Mouse (Mus musculus) heart, embryonic 11.5 days (tissue): ENCODE measurements around the gene Cntn5. TPM values are rescaled to one million over a fixed set of nuclear protein-coding genes. Genes with fewer than 3 reads are reported as not detected.

Experiments
- ATAC-seq: fragments of 200-750 bp; cut with Nextera tagmentation; replicated peaks from 2 replicates; pipeline ENCODE4 v1.8.0; 2017; ENCODE audit warnings: moderate library complexity; ENCODE audit not compliant: insufficient number of reproducible peaks, low FRiP score, low TSS enrichment
- H3K27ac ChIP-seq: fragments of 300-500 bp; sonication (generic); 2 replicates; pipeline ENCODE4 v1.5.1; 2014; ENCODE audit warnings: mild to moderate bottlenecking, low read depth, low read length
- H3K27me3 ChIP-seq: fragments of 300-500 bp; sonication (generic); 2 replicates; pipeline ENCODE4 v1.6.1; 2014; ENCODE audit warnings: mild to moderate bottlenecking, low read length, mixed read lengths; ENCODE audit not compliant: control insufficient read depth, insufficient read depth
- H3K36me3 ChIP-seq: fragments of 300-500 bp; sonication (generic); 2 replicates; pipeline ENCODE4 v1.6.1; 2014; ENCODE audit warnings: mild to moderate bottlenecking, low read length, moderate library complexity, mixed read lengths; ENCODE audit not compliant: control insufficient read depth, insufficient read depth
- H3K4me1 ChIP-seq: fragments of 300-500 bp; sonication (generic); 2 replicates; pipeline ENCODE4 v1.6.1; 2014; ENCODE audit warnings: low read length; ENCODE audit not compliant: control insufficient read depth, insufficient read depth
- H3K4me2 ChIP-seq: fragments of 300-500 bp; sonication (generic); 2 replicates; pipeline ENCODE4 v1.6.1; 2014; ENCODE audit warnings: mild to moderate bottlenecking, moderate library complexity
- H3K4me3 ChIP-seq: fragments of 300-500 bp; sonication (generic); 2 replicates; pipeline ENCODE4 v1.5.1; 2014; ENCODE audit warnings: low read depth, low read length
- H3K9ac ChIP-seq: fragments of 300-500 bp; sonication (generic); 2 replicates; pipeline ENCODE4 v1.6.1; 2014; ENCODE audit warnings: mild to moderate bottlenecking, low read depth, low read length, moderate library complexity
- H3K9me3 ChIP-seq: fragments of 300-500 bp; sonication (generic); replicated peaks from 2 replicates; pipeline ENCODE4 v1.6.1; 2016; ENCODE audit warnings: low read length; ENCODE audit not compliant: control insufficient read depth
- WGBS: fragments of 180-500 bp; shearing (Covaris S2); extraction: QIAGEN DNeasy Blood & Tissue Kit; methylation state at CpG from one replicate; pipeline ENCODE4 v1.1.7; 2014; ENCODE audit not compliant: insufficient replicate concordance; 5-methylcytosine and 5-hydroxymethylcytosine counted together
- polyA plus RNA-seq: library from polyadenylated mRNA; unstranded; fragments of >200 nt; fragmentation: Nextera tagmentation; extraction: Ambion mirVana; gene quantifications from 2 replicates; pipeline ENCODE4 v1.2.1, GENCODE M21; 2014

Cntn5 gene
- polyA plus RNA-seq, 1 experiment from 2014 or later: 0.20 TPM

DNA sequence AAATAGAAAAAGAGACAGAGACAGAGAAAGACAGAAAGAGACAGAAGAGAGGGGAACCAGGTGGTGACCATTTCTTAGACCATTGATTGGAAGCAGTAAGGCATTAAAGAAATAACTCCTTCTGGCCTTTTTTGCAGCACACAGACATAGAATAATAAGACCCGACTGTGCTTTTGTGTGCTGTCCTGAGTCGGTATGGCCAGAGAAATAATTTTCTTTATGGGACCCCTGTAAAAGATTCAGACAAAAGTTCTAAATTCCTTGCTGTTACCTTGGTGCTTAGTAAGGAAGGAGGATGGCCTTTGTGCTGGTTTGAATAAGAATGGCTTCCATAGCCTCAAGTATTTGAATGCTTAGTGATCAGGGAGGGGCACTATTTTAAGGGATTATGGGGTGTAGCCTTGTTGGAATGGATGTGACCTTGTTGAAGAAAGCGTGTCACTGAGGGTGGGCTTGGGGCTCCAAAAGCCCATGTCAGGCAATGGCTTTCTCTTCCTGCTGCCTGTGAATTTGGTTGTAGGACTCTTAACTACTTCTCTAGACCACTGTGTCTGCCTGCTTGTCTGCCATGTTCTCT, 455.5 kb downstream of the Cntn5 start:
- Histone ChIP-seq H3K4me3 (no peak overlapping the region), H3K9me3 (no peaks in the 10 kb centered on the region), H3K4me2 (no peak overlapping the region), H3K27me3 (no peaks in the 10 kb centered on the region), H3K27ac (no peak overlapping the region), H3K9ac (no peak overlapping the region), H3K4me1 (no peaks in the 10 kb centered on the region), H3K36me3 (no peaks in the 10 kb centered on the region)
- WGBS: 81% methylated on average over 3 of the region's 3 CpGs
- no peak for ATAC-seq

- Histone ChIP-seq H3K27me3 (no peaks in the 10 kb centered on the region), H3K36me3 (no peaks in the 10 kb centered on the region), H3K4me2 (no peak overlapping the region), H3K4me1 (no peaks in the 10 kb centered on the region), H3K9ac (no peak overlapping the region), H3K9me3 (no peaks in the 10 kb centered on the region), H3K4me3 (no peak overlapping the region), H3K27ac (no peak overlapping the region)
- ATAC-seq: no peak
Measured at GRCm38 (mm10) chr9:10447220-10447837, 457.2 kb downstream of the Cntn5 start.

GRCm38 (mm10) chr9:10412075-10412474, 492.5 kb downstream of the Cntn5 start:
- Histone ChIP-seq H3K4me2 (no peak overlapping the region), H3K9ac (no peak overlapping the region), H3K27me3 (no peaks in the 10 kb centered on the region), H3K9me3 (no peaks in the 10 kb centered on the region), H3K27ac (no peak overlapping the region), H3K36me3 (no peaks in the 10 kb centered on the region), H3K4me3 (no peak overlapping the region), H3K4me1 (no peaks in the 10 kb centered on the region)
- ATAC-seq: no peak

DNA sequence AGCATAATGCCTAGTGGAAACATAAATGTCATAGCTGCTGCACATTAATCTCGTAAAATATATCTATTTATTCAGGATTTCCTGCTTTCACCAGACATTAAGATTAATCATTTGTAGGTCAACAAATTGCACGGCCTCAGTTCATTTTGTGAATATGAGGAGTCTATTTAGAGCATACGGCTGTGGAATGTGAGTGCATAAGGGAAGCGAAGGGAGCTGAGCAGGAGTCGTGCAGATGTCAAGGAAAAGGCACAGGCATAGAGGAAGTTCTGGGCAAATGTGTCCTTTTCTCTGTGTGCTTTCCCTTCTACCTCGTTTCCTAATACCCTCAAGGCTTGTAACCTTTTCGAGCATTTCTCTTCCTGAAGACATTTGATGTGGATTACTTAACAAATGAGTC, 504.5 kb downstream of the Cntn5 start:
- no peak for ATAC-seq
- Histone ChIP-seq H3K9ac (no peak overlapping the region), H3K9me3 (no peaks in the 10 kb centered on the region), H3K4me3 (no peak overlapping the region), H3K4me2 (no peak overlapping the region), H3K4me1 (no peaks in the 10 kb centered on the region), H3K27me3 (no peaks in the 10 kb centered on the region), H3K27ac (no peak overlapping the region), H3K36me3 (no peaks in the 10 kb centered on the region)
- WGBS: 53% methylated on average over 7 of the region's 7 CpGs

GRCm38 (mm10) chr9:10389863-10390262, 514.7 kb downstream of the Cntn5 start:
- H3K4me2 ChIP-seq: no peak overlapping the region

DNA sequence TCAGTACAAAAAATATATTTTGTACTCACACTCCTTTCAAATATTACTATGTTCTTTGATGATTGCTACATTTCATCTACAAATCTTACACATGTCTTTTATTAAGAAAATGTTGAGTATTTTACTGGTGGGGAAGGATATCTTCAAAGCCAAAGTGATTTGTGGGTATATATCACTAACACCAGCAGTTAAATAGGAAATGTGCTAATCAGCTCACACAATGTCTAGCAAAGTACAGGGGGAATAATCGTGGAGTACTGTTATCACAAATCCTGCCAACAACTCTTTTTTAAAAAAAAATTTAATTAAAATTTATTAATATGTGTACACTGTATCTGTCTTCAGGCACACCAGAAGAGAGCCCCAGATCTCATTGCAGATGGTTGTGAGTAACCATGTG, 520.1 kb downstream of the Cntn5 start:
- Histone ChIP-seq H3K36me3 (no peaks in the 10 kb centered on the region), H3K27me3 (no peaks in the 10 kb centered on the region), H3K4me1 (no peaks in the 10 kb centered on the region), H3K9ac (no peak overlapping the region), H3K4me3 (no peak overlapping the region), H3K27ac (no peak overlapping the region), H3K9me3 (no peaks in the 10 kb centered on the region), H3K4me2 (no peak overlapping the region)
- WGBS: 56% methylated on average over 1 of the region's 1 CpGs
- no peak for ATAC-seq

More at GRCm38 (mm10) chr9:10389863-10390262, 514.7 kb downstream of the Cntn5 start:
- Histone ChIP-seq H3K36me3 (no peaks in the 10 kb centered on the region), H3K9ac (no peak overlapping the region), H3K27ac (no peak overlapping the region), H3K27me3 (no peaks in the 10 kb centered on the region), H3K9me3 (no peaks in the 10 kb centered on the region), H3K4me3 (no peak overlapping the region), H3K4me1 (no peaks in the 10 kb centered on the region)
- WGBS: 83% methylated on average over 2 of the region's 2 CpGs
- ATAC-seq: no peak

GRCm38 (mm10) chr9:10383140-10383539, 521.4 kb downstream of the Cntn5 start:
- Histone ChIP-seq H3K27ac (no peak overlapping the region), H3K36me3 (no peaks in the 10 kb centered on the region), H3K27me3 (no peaks in the 10 kb centered on the region), H3K4me3 (no peak overlapping the region), H3K4me1 (no peaks in the 10 kb centered on the region), H3K4me2 (no peak overlapping the region), H3K9me3 (no peaks in the 10 kb centered on the region), H3K9ac (no peak overlapping the region)
- ATAC-seq: no peak

- no peaks in the 10 kb centered on the region for H3K4me1 ChIP-seq
- no peaks in the 10 kb centered on the region for H3K36me3 ChIP-seq
- H3K4me3 ChIP-seq: no peak overlapping the region
- WGBS: 77% methylated on average over 4 of the region's 4 CpGs
- no peak overlapping the region for H3K4me2 ChIP-seq
- H3K9ac ChIP-seq: no peak overlapping the region
- H3K9me3 ChIP-seq: no peaks in the 10 kb centered on the region
- no peaks in the 10 kb centered on the region for H3K27me3 ChIP-seq
- no peak for ATAC-seq
- no peak overlapping the region for H3K27ac ChIP-seq
Measured at GRCm38 (mm10) chr9:10381701-10382100, 522.9 kb downstream of the Cntn5 start.

- H3K4me3 ChIP-seq: no peak overlapping the region
- H3K27ac ChIP-seq: no peak overlapping the region
- H3K36me3 ChIP-seq: no peaks in the 10 kb centered on the region
- H3K9ac ChIP-seq: no peak overlapping the region
- H3K27me3 ChIP-seq: no peaks in the 10 kb centered on the region
- no peak for ATAC-seq
- no peak overlapping the region for H3K4me2 ChIP-seq
- no peaks in the 10 kb centered on the region for H3K4me1 ChIP-seq
- H3K9me3 ChIP-seq: no peaks in the 10 kb centered on the region
Measured at GRCm38 (mm10) chr9:10376261-10376660, 528.3 kb downstream of the Cntn5 start.
